Comparison of ENCODE assay signal across 9 mouse cellular contexts in genomic region chr7:143006097-143006755, GRCm38 (mm10). TPM values are rescaled to one million over a fixed set of nuclear protein-coding genes. Genes with fewer than 3 reads are reported as not detected.
DNase-seq lines count a peak whose midpoint lies in the region; ATAC-seq and TF ChIP-seq lines count a peak whose summit lies in the region.
"Had no signal": no experiment of that assay in that cellular context is flagged by ENCODE, and none has a peak within 500 bp of the region (broad histone marks: within the 10 kb centered on the region; RNA-seq: fewer than 3 reads in every experiment).

No protein-coding gene starts in this region.

- DNase-seq in embryo, embryonic 10 days (ENCODE audit: low spot score): peak; percentile 15
- no peak for DNase-seq in embryo, embryonic 10.5 days (ENCODE audit: low spot score)
- DNase-seq in stomach, postnatal 0 days (ENCODE audit: low spot score): no peak
- no peak for DNase-seq in Muller cell, postnatal 12 days (ENCODE audit: inconsistent ontology term)
- DNase-seq in ovary, postnatal 36 days (ENCODE audit: low spot score): no peak
- no peak for DNase-seq in embryo, embryonic 9.5 days (ENCODE audit: extremely low spot score)

- ATAC-seq in stomach, embryonic 14.5 days (ENCODE audit: insufficient number of reproducible peaks, insufficient read depth, low FRiP score, low read depth): peak; percentile 56; the same call in 1 of the 2 replicates
- ATAC-seq in stomach, postnatal 0 days (ENCODE audit: low FRiP score, low TSS enrichment): no peak; the same call in 1 of the 2 replicates
- peak; percentile 85 for ATAC-seq in liver, embryonic 16.5 days (ENCODE audit: low read depth)

- H3K4me1 ChIP-seq in stomach, embryonic 14.5 days (ENCODE audit: control insufficient read depth, insufficient read depth, low read length): peaks cover 27% of the 10 kb centered on the region
- peaks cover 10% of the 10 kb centered on the region; the same call in 1 of the 2 replicates for H3K4me1 ChIP-seq in stomach, postnatal 0 days (replicated peaks; ENCODE audit: control insufficient read depth, insufficient read depth)
- peaks cover 52% of the 10 kb centered on the region for H3K4me1 ChIP-seq in liver, embryonic 16.5 days (ENCODE audit: control insufficient read depth, low read depth, low read length)

- TF ChIP-seq CTCF in stomach, postnatal 0 days (IDR thresholded peaks at IDR 0.05; ENCODE audit: low read depth): no peak

- H3K9ac ChIP-seq in stomach, embryonic 14.5 days (replicated peaks; ENCODE audit: low read depth, low read length): no peak overlapping the region
- H3K9ac ChIP-seq in stomach, postnatal 0 days (ENCODE audit: low read length): no peak overlapping the region
- H3K9ac ChIP-seq in liver, embryonic 16.5 days (ENCODE audit: low read depth, low read length): peak overlapping the region; percentile 88

- H3K4me2 ChIP-seq in stomach, embryonic 14.5 days (replicated peaks; ENCODE audit: low read depth, low read length): no peak overlapping the region
- no peak overlapping the region for H3K4me2 ChIP-seq in stomach, postnatal 0 days (replicated peaks; ENCODE audit: low read depth)
- peak overlapping the region; percentile 86 for H3K4me2 ChIP-seq in liver, embryonic 16.5 days (ENCODE audit: low read depth, low read length)

- no peak overlapping the region for H3K27ac ChIP-seq in stomach, embryonic 14.5 days (ENCODE audit: low read length)
- H3K27ac ChIP-seq in stomach, postnatal 0 days (replicated peaks): no peak overlapping the region
- H3K27ac ChIP-seq in liver, embryonic 16.5 days (ENCODE audit: low read length): peak overlapping the region; percentile 99
- H3K27ac ChIP-seq: kidney, postnatal 0 days had no signal

- 71% methylated on average over 2 of the region's 2 CpGs for WGBS in stomach, embryonic 14.5 days
- WGBS in stomach, postnatal 0 days: 86% methylated on average over 2 of the region's 2 CpGs
- 18% methylated on average over 2 of the region's 2 CpGs for WGBS in liver, embryonic 16.5 days (ENCODE audit: insufficient replicate concordance)

- H3K27me3 ChIP-seq in stomach, embryonic 14.5 days (ENCODE audit: control insufficient read depth, insufficient read depth, low read length): no peaks in the 10 kb centered on the region
- H3K27me3 ChIP-seq in stomach, postnatal 0 days (ENCODE audit: control insufficient read depth, insufficient read depth, low read length): no peaks in the 10 kb centered on the region
- no peaks in the 10 kb centered on the region for H3K27me3 ChIP-seq in liver, embryonic 16.5 days (ENCODE audit: control insufficient read depth, insufficient read depth, low read depth, low read length)

- no peaks in the 10 kb centered on the region for H3K9me3 ChIP-seq in stomach, embryonic 14.5 days (ENCODE audit: control insufficient read depth, low read depth, low read length)
- no peaks in the 10 kb centered on the region for H3K9me3 ChIP-seq in stomach, postnatal 0 days (ENCODE audit: control insufficient read depth, low read length)
- no peaks in the 10 kb centered on the region for H3K9me3 ChIP-seq in liver, embryonic 16.5 days (replicated peaks; ENCODE audit: control insufficient read depth, low read length)

- no peaks in the 10 kb centered on the region for H3K36me3 ChIP-seq in stomach, embryonic 14.5 days (ENCODE audit: control insufficient read depth, insufficient read depth, low read length)
- H3K36me3 ChIP-seq in stomach, postnatal 0 days (ENCODE audit: control insufficient read depth, insufficient read depth, low read length): no peaks in the 10 kb centered on the region
- no peaks in the 10 kb centered on the region; the same call in 1 of the 2 replicates for H3K36me3 ChIP-seq in liver, embryonic 16.5 days (ENCODE audit: control insufficient read depth, insufficient read depth)

- no peak overlapping the region for H3K4me3 ChIP-seq in stomach, embryonic 14.5 days (ENCODE audit: low read depth, low read length)
- no peak overlapping the region for H3K4me3 ChIP-seq in stomach, postnatal 0 days (ENCODE audit: low read depth, low read length)
- H3K4me3 ChIP-seq in liver, embryonic 16.5 days (ENCODE audit: low read depth, low read length): peak overlapping the region; percentile 68

- TF ChIP-seq EP300 in stomach, postnatal 0 days (optimal IDR thresholded peaks at IDR 0.05): no peak

RNA-seq across cellular contexts. Expression of gene Tspan32, which starts 1.4 kb away (rescaled TPM):
- 1.3 and 1.6 TPM in 2 replicates for polyA plus RNA-seq in stomach, embryonic 14.5 days (2014; fragmentation: Nextera tagmentation; extraction: Ambion mirVana)
- 0.61 and 0.98 TPM in 2 replicates for polyA plus RNA-seq in stomach, postnatal 0 days (2015; fragmentation: Nextera tagmentation; extraction: Ambion mirVana)
- polyA plus RNA-seq in liver, embryonic 16.5 days (2015; fragmentation: Nextera tagmentation; extraction: Ambion mirVana): 69.6 and 71.3 TPM in 2 replicates

RNA-seq across cellular contexts. Expression of gene Ascl2, which starts 37.2 kb away (rescaled TPM):
- polyA plus RNA-seq in stomach, embryonic 14.5 days (2014; fragmentation: Nextera tagmentation; extraction: Ambion mirVana): 3.9 and 4.6 TPM in 2 replicates
- 4.3 and 4.5 TPM in 2 replicates for polyA plus RNA-seq in stomach, postnatal 0 days (2015; fragmentation: Nextera tagmentation; extraction: Ambion mirVana)
- 0.29 and 0.91 TPM in 2 replicates for polyA plus RNA-seq in liver, embryonic 16.5 days (2015; fragmentation: Nextera tagmentation; extraction: Ambion mirVana)

RNA-seq across cellular contexts. Expression of gene Cd81, which starts 46.3 kb away (rescaled TPM):
- polyA plus RNA-seq in stomach, embryonic 14.5 days (2014; fragmentation: Nextera tagmentation; extraction: Ambion mirVana): 705 and 725 TPM in 2 replicates
- polyA plus RNA-seq in stomach, postnatal 0 days (2015; fragmentation: Nextera tagmentation; extraction: Ambion mirVana): 372 and 381 TPM in 2 replicates
- polyA plus RNA-seq in liver, embryonic 16.5 days (2015; fragmentation: Nextera tagmentation; extraction: Ambion mirVana): 139 and 152 TPM in 2 replicates

Comparison
In these comparisons a context has a peak if more than half of its experiments do, and no peak if none do; other contexts are left out.
1. RNA of gene Tspan32, which starts 1.4 kb away (polyA plus RNA-seq): 69.6 to 71.3 TPM in liver, embryonic 16.5 days; 1.3 to 1.6 TPM in stomach, embryonic 14.5 days and 0.61 to 0.98 TPM in stomach, postnatal 0 days; every median in the first group is over 10 times any median in the second.